Mouse (Mus musculus): ENCODE measurements at regions not wholly inside any gene's neighbourhood (a gene's known extent, or its start where the extent isn't known, plus 50 kb on each side); places are given as distances from the start of the nearest gene placed in this dataset.

GRCm38 (mm10) chr2:170294657-170295056, 133.0 kb downstream of the Bcas1 start:
- DNase-seq (ENCODE audit: extremely low read depth, low read depth): no peak

GRCm38 (mm10) chr2:170291841-170292655, 135.6 kb downstream of the Bcas1 start:
- no peak for DNase-seq (ENCODE audit: extremely low read depth, low read depth)

GRCm38 (mm10) chr2:170289378-170289960, 138.2 kb downstream of the Bcas1 start:
- DNase-seq (ENCODE audit: extremely low read depth, low read depth): no peak

GRCm38 (mm10) chr2:170288787-170289186, 138.9 kb downstream of the Bcas1 start:
- DNase-seq (ENCODE audit: extremely low read depth, low read depth): no peak

GRCm38 (mm10) chr2:170288196-170288595, 139.4 kb downstream of the Bcas1 start:
- DNase-seq (ENCODE audit: extremely low read depth, low read depth): no peak

- no peak for DNase-seq (ENCODE audit: extremely low read depth, low read depth)
Measured at GRCm38 (mm10) chr2:170287301-170287885, 139.5 kb upstream of the Zfp217 start.

GRCm38 (mm10) chr2:170286773-170287172, 138.9 kb upstream of the Zfp217 start:
- DNase-seq (ENCODE audit: extremely low read depth, low read depth): no peak

- no peak for DNase-seq (ENCODE audit: extremely low read depth, low read depth)
Measured at GRCm38 (mm10) chr2:170282463-170282862, 134.6 kb upstream of the Zfp217 start.

- DNase-seq (ENCODE audit: extremely low read depth, low read depth): no peak
Measured at GRCm38 (mm10) chr2:170281311-170282008, 133.6 kb upstream of the Zfp217 start.

GRCm38 (mm10) chr2:170280733-170281132, 132.8 kb upstream of the Zfp217 start:
- no peak for DNase-seq (ENCODE audit: extremely low read depth, low read depth)

- DNase-seq (ENCODE audit: extremely low read depth, low read depth): no peak
Measured at GRCm38 (mm10) chr2:170277896-170278295, 130.0 kb upstream of the Zfp217 start.

- no peak for DNase-seq (ENCODE audit: extremely low read depth, low read depth)
Measured at GRCm38 (mm10) chr2:170277182-170277767, 129.4 kb upstream of the Zfp217 start.

GRCm38 (mm10) chr2:170275687-170276086, 127.8 kb upstream of the Zfp217 start:
- DNase-seq (ENCODE audit: extremely low read depth, low read depth): no peak

- no peak for DNase-seq (ENCODE audit: extremely low read depth, low read depth)
Measured at GRCm38 (mm10) chr2:170269926-170270577, 122.1 kb upstream of the Zfp217 start.

GRCm38 (mm10) chr2:170268080-170268479, 120.2 kb upstream of the Zfp217 start:
- DNase-seq (ENCODE audit: extremely low read depth, low read depth): no peak

GRCm38 (mm10) chr2:170267152-170267551, 119.2 kb upstream of the Zfp217 start:
- no peak for DNase-seq (ENCODE audit: extremely low read depth, low read depth)

GRCm38 (mm10) chr2:170266407-170267101, 118.7 kb upstream of the Zfp217 start:
- DNase-seq (ENCODE audit: extremely low read depth, low read depth): no peak

- DNase-seq (ENCODE audit: extremely low read depth, low read depth): no peak
Measured at GRCm38 (mm10) chr2:170263594-170263993, 115.7 kb upstream of the Zfp217 start.

GRCm38 (mm10) chr2:170261191-170261590, 113.3 kb upstream of the Zfp217 start:
- no peak for DNase-seq (ENCODE audit: extremely low read depth, low read depth)

GRCm38 (mm10) chr2:170259662-170260457, 112.0 kb upstream of the Zfp217 start:
- no peak for DNase-seq (ENCODE audit: extremely low read depth, low read depth)

Measured in MEL-GATA-1-ER (cell line).